Mouse (Mus musculus) c-Kit-negative CD71-positive TER-119-positive erythroid progenitor cells, embryonic 14.5 days (primary cell): Measurements from ENCODE around the gene Tspan32.

ENCODE experiments used
- DNase-seq: peaks from one replicate; pipeline ENCODE4 v3.0.0-alpha.2; 2013; ENCODE audit warnings: low read depth, low spot score

The Tspan32 gene

GRCm38 (mm10) chr7:143004727-143005343 is at the start of gene Tspan32:
TSS of gene Tspan32 (plus strand) at chr7:143005046.
- peak; percentile 50 for DNase-seq

- no peak for DNase-seq
Observed at GRCm38 (mm10) chr7:142956018-142956417, 48.8 kb upstream of the Tspan32 start.

- no peak for DNase-seq
Observed at GRCm38 (mm10) chr7:142958817-142959216, 46.0 kb upstream of the Tspan32 start.

GRCm38 (mm10) chr7:142959752-142960151 is 45.1 kb upstream of the Tspan32 start:
- no peak for DNase-seq

- no peak for DNase-seq
Observed at GRCm38 (mm10) chr7:142967414-142967883, 37.4 kb upstream of the Tspan32 start.

GRCm38 (mm10) chr7:142967884-142968808 is 36.7 kb upstream of the Tspan32 start:
- DNase-seq: no peak

- DNase-seq: no peak
Observed at GRCm38 (mm10) chr7:142968809-142969511, 35.9 kb upstream of the Tspan32 start, which contains the start of gene Ascl2. TSS of gene Ascl2 (minus strand) at chr7:142969264.

GRCm38 (mm10) chr7:142981908-142982307 is 22.9 kb upstream of the Tspan32 start:
- DNase-seq: no peak

- DNase-seq: no peak
Observed at GRCm38 (mm10) chr7:142985146-142985545, 19.7 kb upstream of the Tspan32 start.

- no peak for DNase-seq
Observed at GRCm38 (mm10) chr7:142987718-142988117, 17.1 kb upstream of the Tspan32 start.

- no peak for DNase-seq
Observed at GRCm38 (mm10) chr7:142995004-142995403, 9.8 kb upstream of the Tspan32 start.

GRCm38 (mm10) chr7:142995630-142996338 is 9.1 kb upstream of the Tspan32 start:
- DNase-seq: peak; percentile 64

- DNase-seq: peak; percentile 39
Observed at GRCm38 (mm10) chr7:142996998-142997397, 7.8 kb upstream of the Tspan32 start.

- DNase-seq: peak; percentile 40
Observed at GRCm38 (mm10) chr7:142997403-142998150, 7.3 kb upstream of the Tspan32 start.

- peak; percentile 48 for DNase-seq
Observed at GRCm38 (mm10) chr7:143002679-143003078, 2.2 kb upstream of the Tspan32 start.

- DNase-seq: peak; percentile 63
Observed at GRCm38 (mm10) chr7:143005344-143006096, 674 bp downstream of the Tspan32 start.

- DNase-seq: peak; percentile 77
Observed at GRCm38 (mm10) chr7:143006097-143006755, 1.4 kb downstream of the Tspan32 start.

- peak; percentile 46 for DNase-seq
Observed at GRCm38 (mm10) chr7:143006756-143007598, 2.1 kb downstream of the Tspan32 start.
